In genomic region chr10:82795767-82796166, GRCm38 (mm10) we compare ENCODE assay signal across 8 mouse cellular contexts. TPM values are rescaled to one million over a fixed set of nuclear protein-coding genes. Genes with fewer than 3 reads are reported as not detected.
A peak's percentile ranks its signal among the peaks of the same experiment; 100 is the strongest.
DNase-seq lines count a peak whose midpoint lies in the region.

No protein-coding gene starts in this region.

- peaks cover 24% of the 10 kb centered on the region for H3K4me1 ChIP-seq in heart, embryonic 10.5 days
- peaks cover 13% of the 10 kb centered on the region for H3K4me1 ChIP-seq in limb, embryonic 10.5 days

- H3K27ac ChIP-seq in heart, embryonic 10.5 days, result 0 out of 2 replicates have a peak overlapping the region, but pooled peaks have one; percentile 3
- H3K27ac ChIP-seq in limb, embryonic 10.5 days, result peak overlapping the region; percentile 1; the same call in 1 of the 2 replicates

- H3K27me3 ChIP-seq in heart, embryonic 10.5 days (ENCODE audit: insufficient read depth, poor library complexity, severe bottlenecking), result no peaks in the 10 kb centered on the region
- no peaks in the 10 kb centered on the region for H3K27me3 ChIP-seq in limb, embryonic 10.5 days (ENCODE audit: low read depth, poor library complexity, severe bottlenecking)

- peak overlapping the region; percentile 33 for H3K4me3 ChIP-seq in heart, embryonic 10.5 days
- peak overlapping the region; percentile 6; the same call in 1 of the 2 replicates for H3K4me3 ChIP-seq in limb, embryonic 10.5 days

- WGBS in heart, embryonic 10.5 days, result 37% methylated on average over 8 of the region's 8 CpGs
- 45% methylated on average over 8 of the region's 8 CpGs for WGBS in limb, embryonic 10.5 days

- intact Hi-C loops in heart, postnatal 25 days (cut with DNase I), result no loop called here

- no peaks in the 10 kb centered on the region for H3K36me3 ChIP-seq in heart, embryonic 10.5 days
- H3K36me3 ChIP-seq in limb, embryonic 10.5 days, result no peaks in the 10 kb centered on the region

- no peak for DNase-seq in heart, embryonic 10.5 days (ENCODE audit: low spot score)
- no peak for DNase-seq in heart, postnatal 25 days (ENCODE audit: low spot score)
- DNase-seq in thymus, postnatal 14 days, result peak; percentile 23
- DNase-seq in thymus, postnatal 0 days (ENCODE audit: low spot score), result no peak
- no peak for DNase-seq in limb, embryonic 10.5 days (ENCODE audit: low spot score)
- peak; percentile 22 for DNase-seq in thymus, postnatal 4 days
- DNase-seq in gastrocnemius, postnatal 4 days (ENCODE audit: low spot score in 2 of 2), result no peak
- no peak for DNase-seq in spleen, postnatal 10 days (ENCODE audit: low spot score in 2 of 2)

- H3K9me3 ChIP-seq in heart, embryonic 10.5 days, result no peaks in the 10 kb centered on the region
- no peaks in the 10 kb centered on the region for H3K9me3 ChIP-seq in limb, embryonic 10.5 days (replicated peaks)

RNA-seq across cellular contexts. Expression of gene Nfyb, which starts 31.8 kb away (rescaled TPM):
- 26.8 and 37.2 TPM in 2 replicates for polyA plus RNA-seq in heart, embryonic 10.5 days (2016; fragmentation: Nextera tagmentation; extraction: Ambion mirVana)
- total RNA-seq in heart, postnatal 25 days (2021), result 10 to 100 TPM; 13.3 to 17.6 TPM
- 76.8 and 79.5 TPM in 2 replicates for polyA plus RNA-seq in thymus, postnatal 0 days (2015; fragmentation: Nextera tagmentation; extraction: Ambion mirVana)
- polyA plus RNA-seq in limb, embryonic 10.5 days (2016; fragmentation: Nextera tagmentation; extraction: Ambion mirVana), result 56.8 and 64.1 TPM in 2 replicates
- total RNA-seq in gastrocnemius, postnatal 4 days (2021), result 10 to 100 TPM; 28.6 to 31.6 TPM

RNA-seq across cellular contexts. Expression of gene Txnrd1, which starts 38.0 kb away (rescaled TPM):
- 102 and 120 TPM in 2 replicates for polyA plus RNA-seq in heart, embryonic 10.5 days (2016; fragmentation: Nextera tagmentation; extraction: Ambion mirVana)
- 10 to 100 TPM; 44.1 to 50.2 TPM for total RNA-seq in heart, postnatal 25 days (2021)
- 58.5 and 61.6 TPM in 2 replicates for polyA plus RNA-seq in thymus, postnatal 0 days (2015; fragmentation: Nextera tagmentation; extraction: Ambion mirVana)
- 168 and 183 TPM in 2 replicates for polyA plus RNA-seq in limb, embryonic 10.5 days (2016; fragmentation: Nextera tagmentation; extraction: Ambion mirVana)
- 10 to 100 TPM; 42.2 to 43.2 TPM for total RNA-seq in gastrocnemius, postnatal 4 days (2021)

Comparison
In these comparisons a context has a peak if more than half of its experiments do, and no peak if none do; other contexts are left out.
1. DNase-seq: peak in thymus, postnatal 14 days (single experiment) and thymus, postnatal 4 days (single experiment); none in heart, embryonic 10.5 days (single experiment), heart, postnatal 25 days (single experiment), thymus, postnatal 0 days (single experiment), limb, embryonic 10.5 days (single experiment), gastrocnemius, postnatal 4 days (0 of 2) and spleen, postnatal 10 days (0 of 2).